Mouse (Mus musculus): ENCODE data around the gene Nr4a2. TPM values are rescaled to one million over a fixed set of nuclear protein-coding genes. Genes with fewer than 3 reads are reported as not detected.

Nr4a2 gene
- total RNA-seq (2012; rRNA removed): 1.2 and 1.8 TPM in 2 replicates
- 0.74 and 0.82 TPM in 2 replicates for total RNA-seq (2014; rRNA removed)
- 1.2 and 2.3 TPM in 2 replicates for polyA plus RNA-seq (2012; ENCODE audit: insufficient read length, low read depth)

- H3K36me3 ChIP-seq (replicated peaks in 1 of 2; ENCODE audit: control insufficient read depth in 1 of 2, insufficient read depth in 1 of 2, low read length in 1 of 2): peaks cover 0 to 5% of the 10 kb centered on the region in 2 experiments
- peaks cover 12% of the 10 kb centered on the region for H3K79me2 ChIP-seq (replicated peaks; ENCODE audit: control insufficient read depth, extremely low read depth, insufficient read depth, poor library complexity, severe bottlenecking)
- H3K9me3 ChIP-seq (replicated peaks; ENCODE audit: low read length): no peaks in the 10 kb centered on the region
- peak within 1 kb of the TSS; percentile 62 to 94 (median 80) for H3K4me3 ChIP-seq (replicated peaks in 1 of 3; ENCODE audit: low read depth in 2 of 3, low read length in 2 of 3, poor library complexity in 1 of 3)
- dilution Hi-C loops (cut with MboI; ENCODE audit: extremely low pct_ligation_motif_present, extremely low pct_unique_long_range_greater_than_20kb, low sequenced_read_pairs) (no loop called here), in situ Hi-C loops (cut with MboI; ENCODE audit: low pct_ligation_motif_present, low pct_unique_long_range_greater_than_20kb, low sequenced_read_pairs) (loop anchor here (25.0 kb wide), 1 partner anchor 238 kb away; no protein-coding TSS in a partner anchor)
- peak within 1 kb of the TSS; percentile 51 for H3K27ac ChIP-seq (ENCODE audit: insufficient read depth, low read depth)
- DNase-seq (ENCODE audit: extremely low read depth): peak; percentile 70
- H3K4me2 ChIP-seq (ENCODE audit: insufficient read depth, low read depth, poor library complexity, severe bottlenecking): peak within 1 kb of the TSS; percentile 39
- peak within 1 kb of the TSS; percentile 97 for H3K9ac ChIP-seq (ENCODE audit: insufficient read depth, low read depth)
- H3K27me3 ChIP-seq (replicated peaks): no peaks in the 10 kb centered on the region
- peaks cover 0 to 25% of the 10 kb centered on the region in 2 experiments; a peak in 2 of 4 replicates for H3K4me1 ChIP-seq (ENCODE audit: control insufficient read depth in 1 of 2, insufficient read depth in 2 of 2)
- no peak for TF ChIP-seq USF1 (IDR thresholded peaks at IDR 0.05; ENCODE audit: low read depth, low read length)
- TF ChIP-seq MEF2A (IDR thresholded peaks at IDR 0.05; ENCODE audit: borderline replicate concordance, low read depth, low read length): peak; percentile 97
- peak; percentile 52; the same call in 1 of the 2 replicates for TF ChIP-seq ETS1 (conservative IDR thresholded peaks at IDR 0.05; ENCODE audit: low read depth, low read length)
- peak; percentile 58 for TF ChIP-seq NELFE (IDR thresholded peaks at IDR 0.05; ENCODE audit: low read depth, low read length)
- TF ChIP-seq MYC (IDR thresholded peaks at IDR 0.05; ENCODE audit: low read depth, low read length): no peak
- TF ChIP-seq RAD21 (IDR thresholded peaks at IDR 0.05; ENCODE audit: low read depth, low read length): no peak
- peak; percentile 38; the same call in 1 of the 2 replicates for TF ChIP-seq MXI1 (IDR thresholded peaks at IDR 0.05; ENCODE audit: low read depth, low read length)
- TF ChIP-seq RCOR1 (conservative IDR thresholded peaks at IDR 0.05; ENCODE audit: low read depth, low read length): 0 out of 2 replicates have a peak, but pooled peaks have one; percentile 30
- TF ChIP-seq GABPA (IDR thresholded peaks at IDR 0.05; ENCODE audit: insufficient replicate concordance, low read depth, low read length): no peak
- no peak for TF ChIP-seq ZKSCAN1 (IDR thresholded peaks at IDR 0.05; ENCODE audit: borderline replicate concordance, low read depth, low read length)
- TF ChIP-seq CHD1 (IDR thresholded peaks at IDR 0.05; ENCODE audit: low read depth, low read length): no peak
- no peak for TF ChIP-seq PAX5 (IDR thresholded peaks at IDR 0.05; ENCODE audit: low read length)
- no peak for TF ChIP-seq POLR2AphosphoS2 (IDR thresholded peaks at IDR 0.05; ENCODE audit: low read depth, low read length)
- no peak for TF ChIP-seq USF2 (conservative IDR thresholded peaks at IDR 0.05; ENCODE audit: low read depth, low read length)
- TF ChIP-seq NRF1 (IDR thresholded peaks at IDR 0.05; ENCODE audit: low read depth, low read length): 0 out of 2 replicates have a peak, but pooled peaks have one; percentile 33
- TF ChIP-seq SMC3 (IDR thresholded peaks at IDR 0.05; ENCODE audit: low read depth, low read length): no peak
- TF ChIP-seq CHD2 (IDR thresholded peaks at IDR 0.05; ENCODE audit: low read length): no peak
- TF ChIP-seq ZNF384 (IDR thresholded peaks at IDR 0.05; ENCODE audit: low read depth, low read length): no peak
- TF ChIP-seq POLR2A (IDR thresholded peaks at IDR 0.05; ENCODE audit: low read depth, low read length): peak; percentile 61; the same call in 1 of the 2 replicates
- TF ChIP-seq E2F4 (IDR thresholded peaks at IDR 0.05; ENCODE audit: insufficient replicate concordance, low read depth, low read length): 0 out of 2 replicates have a peak, but pooled peaks have one; percentile 36
- TF ChIP-seq BHLHE40 (IDR thresholded peaks at IDR 0.05; ENCODE audit: low read depth, low read length): peak; percentile 83
- peak; percentile 81 for TF ChIP-seq TCF12 (IDR thresholded peaks at IDR 0.05; ENCODE audit: low read depth, low read length)
- TF ChIP-seq TBP (conservative IDR thresholded peaks at IDR 0.05; ENCODE audit: low read depth, low read length): no peak
- 0 out of 2 replicates have a peak, but pooled peaks have one; percentile 13 for TF ChIP-seq KAT2A (IDR thresholded peaks at IDR 0.05; ENCODE audit: insufficient replicate concordance, low read length)
- TF ChIP-seq CTCF (conservative IDR thresholded peaks at IDR 0.05 in 1 of 2, IDR thresholded peaks at IDR 0.05 in 1 of 2; ENCODE audit: low read depth in 2 of 2, low read length in 2 of 2): no peak
- peak; percentile 44; the same call in 1 of the 2 replicates for TF ChIP-seq EP300 (IDR thresholded peaks at IDR 0.05; ENCODE audit: low read length)
- TF ChIP-seq HCFC1 (IDR thresholded peaks at IDR 0.05; ENCODE audit: low read depth, low read length): peak; percentile 10; the same call in 1 of the 2 replicates
- peak; percentile 37; the same call in 1 of the 2 replicates for TF ChIP-seq MAX (IDR thresholded peaks at IDR 0.05; ENCODE audit: low read length)
- peak; percentile 75; the same call in 1 of the 2 replicates for TF ChIP-seq MAZ (IDR thresholded peaks at IDR 0.05; ENCODE audit: low read depth, low read length)
- TF ChIP-seq IRF4 (IDR thresholded peaks at IDR 0.05; ENCODE audit: low read depth, low read length): peak; percentile 67
- TF ChIP-seq ZC3H11A (IDR thresholded peaks at IDR 0.05; ENCODE audit: low read depth, low read length): no peak
- peak; percentile 54; the same call in 1 of the 2 replicates for TF ChIP-seq ZMIZ1 (IDR thresholded peaks at IDR 0.05; ENCODE audit: low read depth, low read length)
- peak; percentile 58; the same call in 1 of the 2 replicates for TF ChIP-seq UBTF (IDR thresholded peaks at IDR 0.05; ENCODE audit: low read depth, low read length)
- no peak for TF ChIP-seq JUN (IDR thresholded peaks at IDR 0.05; ENCODE audit: insufficient read depth, low read depth, low read length)
- no peak for TF ChIP-seq MAFK (IDR thresholded peaks at IDR 0.05; ENCODE audit: insufficient replicate concordance, low read length)
- TF ChIP-seq JUND (conservative IDR thresholded peaks at IDR 0.05; ENCODE audit: low read depth, low read length): no peak
- TF ChIP-seq ELF1 (IDR thresholded peaks at IDR 0.05; ENCODE audit: low read depth, low read length): peak; percentile 52
Observed at GRCm38 (mm10) chr2:57123991-57124840, at the start of gene Nr4a2. Nr4a2 (minus strand) TSS chr2:57124003.

All from CH12.LX (cell line).